Mouse (Mus musculus) gastrocnemius, adult 2 months (tissue): ENCODE results near the gene Mamdc2. TPM values are rescaled to one million over a fixed set of nuclear protein-coding genes. Genes with fewer than 3 reads are reported as not detected.

Source experiments
- DNase-seq: peaks from one replicate; pipeline ENCODE4 v3.0.0; 2022
- H3K27ac ChIP-seq: fragments of 200-600 bp; 2 replicates; pipeline ENCODE4 v1.8.1; 2022; ENCODE audit warnings: mild to moderate bottlenecking
- H3K4me3 ChIP-seq: fragments of 200-600 bp; 2 replicates; pipeline ENCODE4 v1.8.1; 2022; ENCODE audit warnings: mild to moderate bottlenecking, moderate library complexity
- CTCF ChIP-seq: fragments of 200-600 bp; IDR thresholded peaks from 2 replicates; pipeline ENCODE4 v1.8.1; 2022; ENCODE audit warnings: antibody characterized with exemption, mild to moderate bottlenecking, moderate library complexity
- intact Hi-C: fragments of 180-260 bp; cut with DNase I; formaldehyde crosslinking; loops from one replicate; pipeline ENCODE4 v1.15.1; 2025
- total RNA-seq, 2 experiments: library from RNA; stranded (reverse); gene quantifications; 2 replicates each; pipeline ENCODE4 v1.2.3; 2021

Mamdc2 gene
- total RNA-seq, 2 experiments from 2014 or later, result 1.1 TPM

- intact Hi-C loops, result no loop called here
- DNase-seq, result no peak
- Histone ChIP-seq H3K27ac (no peak overlapping the region), H3K4me3 (no peak overlapping the region)
- no peak for TF ChIP-seq CTCF
Measured at GRCm38 (mm10) chr19:23369275-23369674, 79.0 kb downstream of the Mamdc2 start.

DNA sequence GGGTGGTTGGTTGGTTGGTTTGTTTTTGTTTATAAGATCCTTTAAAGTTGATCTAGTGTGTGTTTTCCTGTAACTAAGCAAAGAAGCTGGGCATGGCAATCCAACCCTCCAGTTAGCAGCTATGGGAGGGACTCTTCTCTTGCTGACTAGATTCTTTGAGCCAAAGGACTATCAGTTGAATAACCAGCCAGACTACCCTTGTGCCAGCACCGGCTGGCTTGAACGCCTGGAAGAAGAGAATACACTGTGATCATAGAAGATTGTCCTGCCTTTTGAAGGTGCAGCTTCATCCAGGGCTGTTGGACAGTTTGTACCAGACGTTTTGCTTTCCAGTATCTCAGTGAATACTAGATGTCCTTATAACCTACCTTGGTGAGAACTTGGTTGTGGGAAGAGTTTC, 86.2 kb downstream of the Mamdc2 start:
- no peak for TF ChIP-seq CTCF
- Histone ChIP-seq H3K4me3 (no peak overlapping the region), H3K27ac (no peak overlapping the region)
- no peak for DNase-seq
- intact Hi-C loops, result no loop called here

GRCm38 (mm10) chr19:23361124-23361523, 87.1 kb downstream of the Mamdc2 start:
- intact Hi-C loops, result no loop called here
- no peak overlapping the region for H3K27ac ChIP-seq
- H3K4me3 ChIP-seq, result no peak overlapping the region
- TF ChIP-seq CTCF, result no peak
- no peak for DNase-seq

- Histone ChIP-seq H3K4me3 (no peak overlapping the region), H3K27ac (no peak overlapping the region)
- intact Hi-C loops, result no loop called here
- no peak for TF ChIP-seq CTCF
- no peak for DNase-seq
Measured at GRCm38 (mm10) chr19:23360536-23360935, 87.7 kb downstream of the Mamdc2 start.

GRCm38 (mm10) chr19:23357253-23357652, 91.0 kb downstream of the Mamdc2 start:
- no peak overlapping the region for H3K27ac ChIP-seq
- DNase-seq, result no peak
- TF ChIP-seq CTCF, result no peak
- intact Hi-C loops, result no loop called here
- H3K4me3 ChIP-seq, result no peak overlapping the region

- H3K27ac ChIP-seq, result no peak overlapping the region
- no peak overlapping the region for H3K4me3 ChIP-seq
Measured at GRCm38 (mm10) chr19:23354738-23355137, 93.5 kb downstream of the Mamdc2 start.

GRCm38 (mm10) chr19:23353881-23354401, 94.3 kb downstream of the Mamdc2 start:
- TF ChIP-seq CTCF, result no peak

More at GRCm38 (mm10) chr19:23354738-23355137, 93.5 kb downstream of the Mamdc2 start:
- intact Hi-C loops, result no loop called here
- TF ChIP-seq CTCF, result no peak
- no peak for DNase-seq

GRCm38 (mm10) chr19:23353161-23353560, 95.1 kb downstream of the Mamdc2 start:
- Histone ChIP-seq H3K27ac (no peak overlapping the region), H3K4me3 (no peak overlapping the region)
- DNase-seq, result no peak
- intact Hi-C loops, result no loop called here
- no peak for TF ChIP-seq CTCF

More at GRCm38 (mm10) chr19:23353881-23354401, 94.3 kb downstream of the Mamdc2 start:
- intact Hi-C loops, result no loop called here
- no peak for DNase-seq
- Histone ChIP-seq H3K27ac (no peak overlapping the region), H3K4me3 (no peak overlapping the region)

- no peak for DNase-seq
- Histone ChIP-seq H3K27ac (no peak overlapping the region), H3K4me3 (no peak overlapping the region)
- no peak for TF ChIP-seq CTCF
- intact Hi-C loops, result no loop called here
Measured at GRCm38 (mm10) chr19:23351808-23352491, 96.3 kb downstream of the Mamdc2 start.

- Histone ChIP-seq H3K4me3 (no peak overlapping the region), H3K27ac (no peak overlapping the region)
- intact Hi-C loops, result no loop called here
- DNase-seq, result no peak
- no peak for TF ChIP-seq CTCF
Measured at GRCm38 (mm10) chr19:23349930-23350329, 98.3 kb downstream of the Mamdc2 start.

- no peak for DNase-seq
Measured at GRCm38 (mm10) chr19:23342782-23343181, 105.5 kb downstream of the Mamdc2 start.

GRCm38 (mm10) chr19:23332883-23333282, 115.4 kb downstream of the Mamdc2 start:
- H3K27ac ChIP-seq, result no peak overlapping the region
- intact Hi-C loops, result no loop called here
- no peak for DNase-seq
- H3K4me3 ChIP-seq, result no peak overlapping the region
- no peak for TF ChIP-seq CTCF

More at GRCm38 (mm10) chr19:23342782-23343181, 105.5 kb downstream of the Mamdc2 start:
- no peak overlapping the region for H3K4me3 ChIP-seq
- no peak overlapping the region for H3K27ac ChIP-seq
- intact Hi-C loops, result no loop called here
- no peak for TF ChIP-seq CTCF

DNA sequence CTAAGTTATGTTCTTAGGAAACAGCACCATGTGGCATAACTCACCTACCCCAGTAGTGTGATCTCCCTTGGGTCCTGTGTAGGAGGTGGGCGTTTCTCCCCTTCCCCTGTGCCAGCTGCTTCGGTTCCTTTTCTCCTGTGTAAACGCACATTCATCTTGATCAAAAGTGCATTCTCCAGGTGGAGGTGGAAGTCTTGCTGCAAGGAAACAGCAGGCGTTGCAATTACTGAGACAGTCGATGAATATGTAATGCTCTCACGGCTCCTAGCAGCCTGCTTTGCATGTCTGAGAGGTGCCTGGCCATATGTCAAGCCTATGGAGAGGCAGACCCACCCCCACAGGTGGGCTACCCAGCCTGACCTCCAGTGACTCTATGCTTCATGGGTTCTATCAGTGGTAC, 117.4 kb downstream of the Mamdc2 start:
- TF ChIP-seq CTCF, result no peak
- DNase-seq, result no peak
- H3K4me3 ChIP-seq, result no peak overlapping the region
- H3K27ac ChIP-seq, result no peak overlapping the region
- intact Hi-C loops, result no loop called here

DNA sequence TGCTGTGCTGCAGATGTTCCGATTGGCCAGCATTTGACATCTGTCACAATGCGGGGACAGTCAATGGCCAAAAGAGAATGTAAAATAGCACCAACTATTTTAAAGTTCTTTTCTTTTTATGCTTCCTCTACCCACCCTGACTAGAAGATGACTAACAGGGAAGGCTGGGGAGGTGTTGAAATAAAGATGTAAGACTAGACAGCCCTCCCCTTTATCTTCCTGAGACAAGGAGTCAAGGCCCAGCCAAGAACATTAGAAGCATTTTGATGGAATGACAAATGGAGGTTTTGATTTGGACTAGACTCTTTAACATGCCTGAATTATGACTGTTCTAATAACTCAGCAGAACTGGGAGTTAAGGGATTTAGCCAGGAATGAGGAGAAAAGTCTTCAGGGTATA, 118.9 kb downstream of the Mamdc2 start:
- DNase-seq, result no peak
- Histone ChIP-seq H3K27ac (no peak overlapping the region), H3K4me3 (no peak overlapping the region)
- no peak for TF ChIP-seq CTCF
- intact Hi-C loops, result no loop called here
